Mouse (Mus musculus) macrophage (primary cell): ENCODE results near the gene Pgpep1. TPM values are rescaled to one million over a fixed set of nuclear protein-coding genes. Genes with fewer than 3 reads are reported as not detected.

Experiments used
- H3K27ac ChIP-seq: fragments of 350-480 bp; formaldehyde crosslinking; 2 replicates; pipeline ENCODE4 v1.9.0; 2021
- H3K36me3 ChIP-seq: fragments of 350-480 bp; formaldehyde crosslinking; 2 replicates; pipeline ENCODE4 v1.9.0; 2021; ENCODE audit errors: inconsistent target
- H3K4me3 ChIP-seq: fragments of 350-480 bp; formaldehyde crosslinking; 2 replicates; pipeline ENCODE4 v1.9.0; 2021; ENCODE audit errors: inconsistent target
- H3K79me2 ChIP-seq: fragments of 350-480 bp; formaldehyde crosslinking; 2 replicates; pipeline ENCODE4 v1.9.0; 2021; ENCODE audit errors: inconsistent target
- WGBS: methylation state at CpG from one replicate; pipeline ENCODE4 v1.1.7; 2026; ENCODE audit warnings: inconsistent platforms; ENCODE audit not compliant: missing documents; 5-methylcytosine and 5-hydroxymethylcytosine counted together
- polyA plus RNA-seq: library from polyadenylated mRNA; stranded (reverse); fragments of 250-400 nt; gene quantifications from 3 replicates; pipeline ENCODE4 v1.2.4, GENCODE M21; 2018; ENCODE audit warnings: inconsistent platforms
- total RNA-seq, 78 experiments: library from RNA; depleted of rRNA; stranded (reverse); fragments of 250-400 nt; gene quantifications; 1 replicate in 9 of 78; 2 replicates in 24 of 78; 3 replicates in 43 of 78; 4 replicates in 2 of 78; pipeline ENCODE4 v1.2.4; 2018; ENCODE audit warnings: inconsistent platforms in 56 of 78

The Pgpep1 gene
- total RNA-seq (2018; cell fraction: chromatin; rRNA removed) = 10 to 100 TPM in 25 of 26 experiments, 1 to 10 TPM in 1; 8.5 to 30.1 (median 21.1) TPM
- 10 to 100 TPM; 19.1 to 38.4 (median 30.7) TPM for total RNA-seq (2018; cell fraction: cytosol; rRNA removed)
- 10 to 100 TPM; 12.7 to 46.1 (median 25.0) TPM for total RNA-seq (2018; cell fraction: nucleus; rRNA removed)
- polyA plus RNA-seq = 19.1 to 57.8 TPM (median 24.3 TPM) in 3 replicates

GRCm38 (mm10) chr8:70660273-70660725 lies at the start of gene Pgpep1:
TSS of gene Pgpep1 (minus strand) at chr8:70660388.
- H3K36me3 ChIP-seq = peaks cover 20% of the 10 kb centered on the region; the same call in 1 of the 2 replicates
- H3K27ac ChIP-seq = peak within 1 kb of the TSS; percentile 69
- H3K4me3 ChIP-seq = peak within 1 kb of the TSS; percentile 91
- 18% methylated on average over 14 of the region's 14 CpGs for WGBS
- peaks cover 38% of the 10 kb centered on the region for H3K79me2 ChIP-seq

- no peak overlapping the region for H3K27ac ChIP-seq
- H3K4me3 ChIP-seq = no peak overlapping the region
- no peaks in the 10 kb centered on the region for H3K36me3 ChIP-seq
- WGBS = 96% methylated on average over 9 of the region's 9 CpGs
- no peaks in the 10 kb centered on the region for H3K79me2 ChIP-seq
These were observed 49.6 kb upstream of the Pgpep1 start for GRCm38 (mm10) chr8:70709794-70710193.

GRCm38 (mm10) chr8:70708281-70708680 lies 48.1 kb upstream of the Pgpep1 start:
- no peak overlapping the region for H3K4me3 ChIP-seq
- no peak overlapping the region for H3K27ac ChIP-seq
- no peaks in the 10 kb centered on the region for H3K79me2 ChIP-seq
- H3K36me3 ChIP-seq = no peaks in the 10 kb centered on the region
- 92% methylated on average over 14 of the region's 14 CpGs for WGBS

GRCm38 (mm10) chr8:70703287-70703686 lies 43.1 kb upstream of the Pgpep1 start, which contains the start of gene Iqcn:
TSS of gene Iqcn (plus strand) at chr8:70703457.
- H3K27ac ChIP-seq = no peak within 1 kb of the TSS
- no peaks in the 10 kb centered on the region; the same call in 1 of the 2 replicates for H3K79me2 ChIP-seq
- WGBS = 95% methylated on average over 3 of the region's 3 CpGs
- H3K36me3 ChIP-seq = no peaks in the 10 kb centered on the region
- H3K4me3 ChIP-seq = no peak within 1 kb of the TSS

- WGBS = 93% methylated on average over 3 of the region's 3 CpGs
- H3K36me3 ChIP-seq = no peaks in the 10 kb centered on the region
- H3K27ac ChIP-seq = no peak overlapping the region
- no peaks in the 10 kb centered on the region; the same call in 1 of the 2 replicates for H3K79me2 ChIP-seq
- no peak overlapping the region for H3K4me3 ChIP-seq
These were observed 42.6 kb upstream of the Pgpep1 start for GRCm38 (mm10) chr8:70702842-70703182.

GRCm38 (mm10) chr8:70701982-70702841 lies 42.0 kb upstream of the Pgpep1 start:
- no peak overlapping the region for H3K4me3 ChIP-seq
- 94% methylated on average over 2 of the region's 2 CpGs for WGBS
- H3K27ac ChIP-seq = no peak overlapping the region

GRCm38 (mm10) chr8:70701048-70701981 lies 41.1 kb upstream of the Pgpep1 start:
- WGBS = 64% methylated on average over 10 of the region's 10 CpGs
- Histone ChIP-seq H3K36me3 (no peaks in the 10 kb centered on the region), H3K27ac (no peak overlapping the region), H3K79me2 (no peaks in the 10 kb centered on the region; the same call in 1 of the 2 replicates), H3K4me3 (peak overlapping the region; percentile 10; the same call in 1 of the 2 replicates)

More at GRCm38 (mm10) chr8:70701982-70702841, 42.0 kb upstream of the Pgpep1 start:
- Histone ChIP-seq H3K36me3 (no peaks in the 10 kb centered on the region), H3K79me2 (no peaks in the 10 kb centered on the region; the same call in 1 of the 2 replicates)

- H3K36me3 ChIP-seq = no peaks in the 10 kb centered on the region
- H3K4me3 ChIP-seq = peak overlapping the region; percentile 45
- 1% methylated on average over 12 of the region's 20 CpGs for WGBS
- no peaks in the 10 kb centered on the region; the same call in 1 of the 2 replicates for H3K79me2 ChIP-seq
- peak overlapping the region; percentile 74 for H3K27ac ChIP-seq
These were observed 40.4 kb upstream of the Pgpep1 start for GRCm38 (mm10) chr8:70700555-70700922.

- Histone ChIP-seq H3K27ac (peak overlapping the region; percentile 74), H3K4me3 (peak overlapping the region; percentile 45)
- WGBS = under 1% methylated on average over 51 of the region's 59 CpGs
These were observed 39.8 kb upstream of the Pgpep1 start for GRCm38 (mm10) chr8:70699834-70700554.

GRCm38 (mm10) chr8:70699116-70699833 lies 39.1 kb upstream of the Pgpep1 start:
- 2% methylated on average over 84 of the region's 89 CpGs for whole genome bisulfite sequencing
- H3K36me3 ChIP-seq = no peaks in the 10 kb centered on the region
- H3K4me3 ChIP-seq = peak overlapping the region; percentile 45
- H3K27ac ChIP-seq = peak overlapping the region; percentile 74; the same call in 1 of the 2 replicates
- H3K79me2 ChIP-seq = no peaks in the 10 kb centered on the region; the same call in 1 of the 2 replicates

More at GRCm38 (mm10) chr8:70699834-70700554, 39.8 kb upstream of the Pgpep1 start:
- Histone ChIP-seq H3K79me2 (no peaks in the 10 kb centered on the region; the same call in 1 of the 2 replicates), H3K36me3 (no peaks in the 10 kb centered on the region)

GRCm38 (mm10) chr8:70698310-70699109 lies 38.3 kb upstream of the Pgpep1 start, which contains the start of gene Jund:
TSS of gene Jund (plus strand) at chr8:70698949.
- peak within 1 kb of the TSS; percentile 45 for H3K4me3 ChIP-seq
- no peaks in the 10 kb centered on the region for H3K36me3 ChIP-seq
- 2% methylated on average over 69 of the region's 69 CpGs for WGBS

More at GRCm38 (mm10) chr8:70698310-70699109, 38.3 kb upstream of the Pgpep1 start, which contains the start of gene Jund:
- H3K27ac ChIP-seq = peak within 1 kb of the TSS; percentile 74
- no peaks in the 10 kb centered on the region; the same call in 1 of the 2 replicates for H3K79me2 ChIP-seq
